8 mouse cellular contexts compared by ENCODE assay signal in genomic region chr19:46347936-46348668, GRCm38 (mm10). TPM values are rescaled to one million over a fixed set of nuclear protein-coding genes. Genes with fewer than 3 reads are reported as not detected.
DNase-seq lines count a peak whose midpoint lies in the region; ATAC-seq and TF ChIP-seq lines count a peak whose summit lies in the region.

No protein-coding gene starts in this region.

- no peak for TF ChIP-seq CTCF in heart, adult 2 months (IDR thresholded peaks at IDR 0.05)
- no peak for TF ChIP-seq CTCF in E14TG2a.4 (conservative IDR thresholded peaks at IDR 0.05; ENCODE audit: low read length)

- TF ChIP-seq EP300 in heart, adult 2 months (IDR thresholded peaks at IDR 0.05; ENCODE audit: insufficient read depth, low read depth, low read length): no peak

- H3K4me2 ChIP-seq in forebrain, embryonic 15.5 days (replicated peaks): peak overlapping the region; percentile 90
- peak overlapping the region; percentile 86 for H3K4me2 ChIP-seq in liver, embryonic 16.5 days (ENCODE audit: low read depth, low read length)

- no peak for TF ChIP-seq POLR2A in heart, adult 2 months (IDR thresholded peaks at IDR 0.05; ENCODE audit: insufficient read depth, low read depth, low read length)

- 20% methylated on average over 14 of the region's 14 CpGs for WGBS in heart, adult 2 months
- WGBS in forebrain, embryonic 15.5 days: 28% methylated on average over 14 of the region's 14 CpGs
- WGBS in liver, embryonic 16.5 days (ENCODE audit: insufficient replicate concordance): 25% methylated on average over 14 of the region's 14 CpGs

- H3K27ac ChIP-seq in heart, adult 2 months: peak overlapping the region; percentile 71
- H3K27ac ChIP-seq in forebrain, embryonic 15.5 days (replicated peaks): peak overlapping the region; percentile 93
- H3K27ac ChIP-seq in liver, embryonic 16.5 days (ENCODE audit: low read length): peak overlapping the region; percentile 65

- peak overlapping the region; percentile 68 for H3K4me3 ChIP-seq in heart, adult 2 months
- H3K4me3 ChIP-seq in E14TG2a.4 (replicated peaks; ENCODE audit: low read length): peak overlapping the region; percentile 86
- peak overlapping the region; percentile 75 for H3K4me3 ChIP-seq in forebrain, embryonic 15.5 days
- peak overlapping the region; percentile 69 for H3K4me3 ChIP-seq in liver, embryonic 16.5 days (ENCODE audit: low read depth, low read length)

- no peaks in the 10 kb centered on the region for H3K4me1 ChIP-seq in heart, adult 2 months (ENCODE audit: control insufficient read depth, insufficient read depth, low read length)
- peaks cover 29% of the 10 kb centered on the region for H3K4me1 ChIP-seq in E14TG2a.4 (replicated peaks; ENCODE audit: low read depth, low read length)
- H3K4me1 ChIP-seq in forebrain, embryonic 15.5 days: peaks cover 24% of the 10 kb centered on the region
- peaks cover 24% of the 10 kb centered on the region for H3K4me1 ChIP-seq in liver, embryonic 16.5 days (ENCODE audit: control insufficient read depth, low read depth, low read length)

- ATAC-seq in forebrain, embryonic 15.5 days (replicated peaks): no peak
- no peak for ATAC-seq in liver, embryonic 16.5 days (ENCODE audit: low read depth)

- H3K9ac ChIP-seq in heart, adult 2 months (ENCODE audit: low read depth, low read length): peak overlapping the region; percentile 76
- H3K9ac ChIP-seq in forebrain, embryonic 15.5 days (replicated peaks): peak overlapping the region; percentile 92
- H3K9ac ChIP-seq in liver, embryonic 16.5 days (ENCODE audit: low read depth, low read length): peak overlapping the region; percentile 71

- no peaks in the 10 kb centered on the region for H3K27me3 ChIP-seq in heart, adult 2 months (ENCODE audit: control insufficient read depth, insufficient read depth, low read length)
- H3K27me3 ChIP-seq in E14TG2a.4 (ENCODE audit: insufficient read depth, low read length): peaks cover 86% of the 10 kb centered on the region
- H3K27me3 ChIP-seq in forebrain, embryonic 15.5 days: 0 out of 2 replicates have a peak, but pooled peaks cover 7% of the 10 kb centered on the region
- H3K27me3 ChIP-seq in liver, embryonic 16.5 days (ENCODE audit: control insufficient read depth, insufficient read depth, low read depth, low read length): peaks cover 8% of the 10 kb centered on the region

- no peaks in the 10 kb centered on the region for H3K79me2 ChIP-seq in heart, adult 2 months (replicated peaks; ENCODE audit: control insufficient read depth, insufficient read depth, low read length)

- no peaks in the 10 kb centered on the region for H3K36me3 ChIP-seq in heart, adult 2 months (ENCODE audit: control insufficient read depth, insufficient read depth, low read length)
- H3K36me3 ChIP-seq in E14TG2a.4 (ENCODE audit: insufficient read depth, low read length): no peaks in the 10 kb centered on the region
- no peaks in the 10 kb centered on the region for H3K36me3 ChIP-seq in forebrain, embryonic 15.5 days
- no peaks in the 10 kb centered on the region for H3K36me3 ChIP-seq in liver, embryonic 16.5 days (ENCODE audit: control insufficient read depth, insufficient read depth)

- intact Hi-C loops in heart, adult 2 months (cut with DNase I): no loop called here
- intact Hi-C loops in heart, postnatal 36 days (cut with DNase I): no loop called here

- DNase-seq in heart, adult 2 months: no peak
- no peak for DNase-seq in heart, postnatal 36 days
- DNase-seq in gastrocnemius, postnatal 4 days (ENCODE audit: low spot score in 2 of 2): no peak
- DNase-seq in spleen, adult 18-20 months: no peak
- no peak for DNase-seq in testis, postnatal 10 days (ENCODE audit: low spot score)

- H3K9me3 ChIP-seq in E14TG2a.4 (ENCODE audit: low read length): no peaks in the 10 kb centered on the region
- no peaks in the 10 kb centered on the region for H3K9me3 ChIP-seq in forebrain, embryonic 15.5 days
- no peaks in the 10 kb centered on the region for H3K9me3 ChIP-seq in liver, embryonic 16.5 days (replicated peaks; ENCODE audit: control insufficient read depth, low read length)

RNA-seq across cellular contexts. Expression of gene 2310034G01Rik, which starts 2.0 kb away (rescaled TPM):
- under 1 TPM; 0.34 to 0.43 TPM for total RNA-seq in heart, adult 2 months (2021)
- 0.66 and 0.73 TPM in 2 replicates for polyA plus RNA-seq in heart, adult 2 months (2012; rRNA removed)
- total RNA-seq in heart, postnatal 36 days (2021): under 1 TPM; 0.33 to 0.50 TPM
- 2.5 and 2.6 TPM in 2 replicates for polyA plus RNA-seq in forebrain, embryonic 15.5 days (2015; fragmentation: Nextera tagmentation; extraction: Ambion mirVana)
- 0.36 and 0.40 TPM in 2 replicates for polyA plus RNA-seq in liver, embryonic 16.5 days (2015; fragmentation: Nextera tagmentation; extraction: Ambion mirVana)
- under 1 TPM; 0.59 to 0.70 TPM for total RNA-seq in gastrocnemius, postnatal 4 days (2021)

RNA-seq across cellular contexts. Expression of gene Mfsd13a, which starts 7.2 kb away (rescaled TPM):
- 1 to 10 TPM; 2.6 to 3.1 TPM for total RNA-seq in heart, adult 2 months (2021)
- polyA plus RNA-seq in heart, adult 2 months (2012; rRNA removed): 3.2 and 4.5 TPM in 2 replicates
- 1 to 10 TPM; 2.4 to 2.5 TPM for total RNA-seq in heart, postnatal 36 days (2021)
- 8.7 and 9.3 TPM in 2 replicates for polyA plus RNA-seq in forebrain, embryonic 15.5 days (2015; fragmentation: Nextera tagmentation; extraction: Ambion mirVana)
- polyA plus RNA-seq in liver, embryonic 16.5 days (2015; fragmentation: Nextera tagmentation; extraction: Ambion mirVana): 11.2 and 13.8 TPM in 2 replicates
- 1 to 10 TPM; 1.7 to 2.5 TPM for total RNA-seq in gastrocnemius, postnatal 4 days (2021)

RNA-seq across cellular contexts. Expression of gene Cuedc2, which starts 9.6 kb away (rescaled TPM):
- 10 to 100 TPM; 79.8 to 91.3 TPM for total RNA-seq in heart, adult 2 months (2021)
- polyA plus RNA-seq in heart, adult 2 months (2012; rRNA removed): 58.7 and 73.5 TPM in 2 replicates
- total RNA-seq in heart, postnatal 36 days (2021): 10 to 100 TPM; 87.2 to 94.6 TPM
- polyA plus RNA-seq in forebrain, embryonic 15.5 days (2015; fragmentation: Nextera tagmentation; extraction: Ambion mirVana): 351 and 362 TPM in 2 replicates
- 67.3 and 67.6 TPM in 2 replicates for polyA plus RNA-seq in liver, embryonic 16.5 days (2015; fragmentation: Nextera tagmentation; extraction: Ambion mirVana)
- total RNA-seq in gastrocnemius, postnatal 4 days (2021): 100 to 1,000 TPM; 106 to 120 TPM

RNA-seq across cellular contexts. Expression of gene Fbxl15, which starts 20.1 kb away (rescaled TPM):
- total RNA-seq in heart, adult 2 months (2021): 1 to 10 TPM; 5.3 TPM
- 5.3 and 8.0 TPM in 2 replicates for polyA plus RNA-seq in heart, adult 2 months (2012; rRNA removed)
- total RNA-seq in heart, postnatal 36 days (2021): 1 to 10 TPM; 4.2 to 4.4 TPM
- polyA plus RNA-seq in forebrain, embryonic 15.5 days (2015; fragmentation: Nextera tagmentation; extraction: Ambion mirVana): 37.5 and 40.2 TPM in 2 replicates
- 11.1 and 11.6 TPM in 2 replicates for polyA plus RNA-seq in liver, embryonic 16.5 days (2015; fragmentation: Nextera tagmentation; extraction: Ambion mirVana)
- total RNA-seq in gastrocnemius, postnatal 4 days (2021): 1 to 10 TPM; 4.4 to 5.1 TPM

RNA-seq across cellular contexts. Expression of gene Psd, which starts 21.1 kb away (rescaled TPM):
- total RNA-seq in heart, adult 2 months (2021): under 1 TPM; 0.60 to 0.80 TPM
- 1.4 and 1.6 TPM in 2 replicates for polyA plus RNA-seq in heart, adult 2 months (2012; rRNA removed)
- 1 to 10 TPM in 1 of 2 experiments, under 1 TPM in 1; 0.57 to 1.3 TPM for total RNA-seq in heart, postnatal 36 days (2021)
- 78.2 and 79.9 TPM in 2 replicates for polyA plus RNA-seq in forebrain, embryonic 15.5 days (2015; fragmentation: Nextera tagmentation; extraction: Ambion mirVana)
- polyA plus RNA-seq in liver, embryonic 16.5 days (2015; fragmentation: Nextera tagmentation; extraction: Ambion mirVana): 3.3 TPM in 2 replicates
- 1 to 10 TPM; 2.0 to 2.9 TPM for total RNA-seq in gastrocnemius, postnatal 4 days (2021)
